Mouse (Mus musculus) fat pad, adult 2 months (tissue): ENCODE measurements around the gene Sorcs2.
A peak's percentile ranks its signal among the peaks of the same experiment; 100 is the strongest.

Source experiments
- DNase-seq: peaks from one replicate; pipeline ENCODE4 v3.0.0-alpha.2; 2011; ENCODE audit warnings: low read depth, low spot score; ENCODE audit errors: extremely low read depth

Gene Sorcs2

DNA sequence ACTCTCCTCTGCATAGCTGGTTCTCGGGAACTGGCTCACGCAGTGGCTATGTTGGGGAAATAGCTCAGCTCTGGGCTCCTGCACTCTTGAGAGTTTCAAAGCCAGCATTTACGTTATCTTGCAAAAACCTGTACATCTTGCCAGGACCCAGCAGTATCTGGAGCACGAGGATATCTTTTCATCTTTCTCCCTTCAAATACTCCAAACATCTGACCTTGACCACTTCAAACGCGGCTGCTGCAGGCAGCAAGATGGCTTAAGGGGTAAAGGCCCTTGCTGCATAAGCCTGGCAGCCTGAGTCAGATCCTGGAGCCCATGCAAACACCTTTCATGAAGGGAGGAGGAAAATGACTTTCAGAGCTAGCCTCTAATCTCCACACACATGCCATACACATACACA lies 258.2 kb downstream of the Sorcs2 start:
- DNase-seq = no peak

GRCm38 (mm10) chr5:36135874-36136542 lies 261.9 kb downstream of the Sorcs2 start:
- DNase-seq = no peak

DNA sequence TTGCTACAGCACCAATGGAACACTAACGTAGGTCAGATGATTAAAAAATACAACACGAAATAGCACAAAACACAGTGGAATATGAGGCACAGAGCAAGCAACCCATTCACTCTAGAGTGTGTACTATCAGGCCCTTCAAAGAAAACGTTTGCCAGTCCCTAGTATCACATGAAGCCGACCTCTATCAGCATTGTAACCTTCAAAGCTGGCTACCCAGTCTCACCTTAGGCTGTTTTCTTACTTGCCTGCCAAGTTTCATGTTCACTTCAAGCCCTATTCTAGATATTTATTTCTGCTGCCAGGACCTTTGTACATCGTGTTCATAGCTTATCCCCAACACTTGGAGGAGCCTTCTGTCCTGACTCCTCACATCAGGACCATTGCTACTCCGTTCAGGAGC lies 263.6 kb downstream of the Sorcs2 start:
- peak; percentile 4 for DNase-seq

- DNase-seq = no peak
These were observed 264.0 kb downstream of the Sorcs2 start for GRCm38 (mm10) chr5:36133893-36134292.

GRCm38 (mm10) chr5:36130393-36131011 lies 267.4 kb downstream of the Sorcs2 start:
- DNase-seq = no peak

DNA sequence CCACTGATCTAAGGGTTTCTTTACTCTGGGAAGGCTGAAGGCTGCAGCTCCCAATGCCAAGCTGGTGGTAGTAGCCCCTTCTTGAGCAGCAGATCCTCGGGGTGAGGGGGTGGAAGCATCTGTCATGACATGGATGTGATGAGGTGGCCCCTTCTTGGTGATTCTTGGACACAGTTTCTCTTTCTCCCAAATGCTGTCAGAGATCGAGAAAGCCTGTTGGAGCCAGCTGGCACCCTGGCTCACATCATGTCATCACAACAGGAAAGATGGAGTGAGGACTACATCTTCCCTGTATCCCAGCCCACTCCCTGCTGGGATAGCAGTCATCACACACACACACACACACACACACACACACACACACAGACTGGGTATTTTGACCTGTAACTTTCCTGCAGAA lies 268.3 kb downstream of the Sorcs2 start:
- no peak for DNase-seq

DNA sequence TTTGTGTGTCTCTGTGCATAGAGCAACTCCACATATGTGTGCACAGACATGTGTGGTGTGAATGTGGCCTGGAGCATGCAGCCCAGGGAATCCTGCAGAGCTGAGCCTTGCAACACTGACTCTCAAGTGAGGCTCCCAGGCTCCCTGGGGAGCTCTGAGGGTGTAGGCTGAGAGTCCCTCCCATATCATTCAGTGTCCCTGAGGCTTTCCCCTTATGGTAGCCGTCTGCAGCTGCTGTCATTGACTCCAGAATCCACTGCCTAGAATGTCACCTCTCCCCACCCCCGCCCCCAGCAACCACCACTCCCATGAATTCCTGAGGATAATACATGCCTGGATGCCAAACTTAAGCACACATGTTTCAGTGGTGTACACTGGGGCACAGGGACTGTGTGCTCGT lies 269.4 kb downstream of the Sorcs2 start:
- DNase-seq = no peak

- DNase-seq = no peak
These were observed 272.9 kb downstream of the Sorcs2 start for GRCm38 (mm10) chr5:36124993-36125392.

DNA sequence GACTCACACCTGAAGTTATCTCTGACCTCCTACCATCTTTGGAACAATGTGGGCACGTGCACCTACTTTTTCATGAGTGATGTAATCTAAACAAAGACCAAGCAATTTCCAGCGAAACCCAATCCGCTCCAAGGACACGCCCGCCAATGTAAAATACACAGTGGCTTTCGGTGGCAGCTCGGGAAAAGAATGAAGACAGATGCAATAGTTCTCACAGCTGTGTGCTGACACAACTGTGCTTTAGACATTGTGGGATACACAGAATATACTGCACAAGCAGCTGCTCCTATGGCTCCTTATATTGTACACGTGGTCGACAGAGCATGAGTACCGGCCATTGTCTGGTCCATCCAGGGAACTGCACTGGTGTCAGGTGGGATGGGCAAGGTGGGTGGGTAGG lies 275.0 kb downstream of the Sorcs2 start:
- no peak for DNase-seq

DNA sequence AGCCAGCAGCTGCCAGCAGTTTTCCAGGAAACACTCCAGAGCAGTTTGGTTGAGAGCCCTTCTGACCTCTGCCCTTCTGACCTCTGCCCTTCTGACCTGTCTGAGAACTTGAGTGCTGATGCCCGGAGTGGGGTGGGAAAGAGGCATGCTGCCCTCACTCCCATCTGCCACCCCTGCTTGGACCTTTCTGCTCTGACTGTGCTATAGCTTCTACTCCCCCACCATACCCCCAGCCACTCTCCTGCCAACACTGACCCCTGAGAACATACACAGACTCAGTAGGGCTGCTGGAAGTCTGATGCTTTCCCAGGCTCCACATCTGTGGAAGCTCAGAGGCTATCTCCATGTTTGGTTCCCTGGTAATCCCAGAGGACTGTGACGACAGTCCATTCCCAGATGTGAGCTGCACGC lies 277.0 kb downstream of the Sorcs2 start:
- DNase-seq = no peak

GRCm38 (mm10) chr5:36118061-36118460 lies 279.9 kb downstream of the Sorcs2 start:
- DNase-seq = no peak

DNA sequence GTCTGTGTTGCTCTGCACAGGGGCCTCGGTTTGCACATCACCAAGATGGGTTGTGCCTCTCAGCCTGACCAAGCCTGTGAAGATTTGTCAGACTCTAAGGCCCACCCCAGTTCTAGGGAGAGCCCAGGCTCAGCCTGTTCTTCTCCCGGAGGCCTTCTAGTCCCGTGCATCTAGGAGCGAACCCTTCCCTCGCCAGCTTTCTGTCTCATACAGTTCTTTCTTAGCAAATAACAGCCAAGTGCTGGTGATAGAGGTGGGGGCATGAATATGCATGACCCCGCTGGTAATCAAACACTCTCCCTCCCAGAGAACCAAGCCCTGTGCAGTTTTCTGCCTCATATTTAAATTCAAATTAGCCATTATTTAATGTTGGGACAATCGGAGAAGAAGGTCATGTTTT lies 282.4 kb downstream of the Sorcs2 start:
- DNase-seq = no peak

DNA sequence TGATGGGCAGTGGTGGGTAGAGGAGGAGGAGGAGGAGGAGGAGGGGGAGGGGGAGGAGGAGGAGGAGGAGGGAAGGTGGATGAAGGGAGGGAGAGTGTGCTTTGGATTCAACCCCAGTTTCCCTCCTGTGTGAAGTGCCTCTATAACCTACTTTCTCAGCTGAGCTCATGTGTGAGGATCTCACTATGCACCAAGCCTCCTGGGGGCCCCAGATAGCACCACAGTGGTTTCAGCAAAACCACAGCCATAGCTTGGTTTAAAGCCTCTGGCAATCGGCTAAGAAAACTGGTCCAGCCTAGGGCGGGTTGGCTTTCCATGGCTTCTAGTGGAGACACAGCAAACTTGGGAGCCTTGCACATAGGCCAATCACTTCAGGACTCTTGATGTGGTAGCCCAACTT lies 284.2 kb downstream of the Sorcs2 start:
- DNase-seq = no peak

- DNase-seq = no peak
These were observed 285.2 kb downstream of the Sorcs2 start for GRCm38 (mm10) chr5:36112696-36113095.

- DNase-seq = peak; percentile 2
These were observed 286.4 kb downstream of the Sorcs2 start for GRCm38 (mm10) chr5:36111516-36111915.

DNA sequence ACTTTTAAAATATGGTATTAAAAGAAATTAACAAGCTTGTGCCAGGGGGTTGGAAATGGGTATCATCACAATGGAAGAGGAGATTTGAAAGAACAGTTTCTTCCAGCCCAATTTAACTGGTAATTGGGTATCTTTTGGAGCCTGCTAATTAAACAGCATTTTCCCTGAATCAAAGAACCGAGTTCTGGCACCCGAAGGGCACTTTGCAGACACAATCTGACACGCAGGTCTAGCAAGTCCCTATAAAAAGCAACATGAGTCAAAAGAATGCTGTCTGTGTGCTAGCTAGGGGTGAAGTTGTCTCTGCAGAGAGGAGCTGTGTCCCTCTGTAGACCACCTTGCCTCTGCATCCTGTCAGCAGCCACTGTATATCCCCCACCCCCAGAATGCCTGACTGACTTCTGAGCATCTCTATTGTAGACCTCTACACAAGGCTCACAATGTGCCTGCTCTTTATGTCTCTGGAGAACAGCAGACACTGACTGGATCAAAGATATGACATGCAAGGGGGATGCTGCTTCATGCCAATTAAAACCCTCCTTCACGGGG lies 289.5 kb downstream of the Sorcs2 start:
- no peak for DNase-seq

GRCm38 (mm10) chr5:36103483-36103882 lies 294.5 kb downstream of the Sorcs2 start:
- no peak for DNase-seq

- no peak for DNase-seq
These were observed 296.8 kb downstream of the Sorcs2 start for GRCm38 (mm10) chr5:36101129-36101528.

- DNase-seq = no peak
These were observed 297.5 kb downstream of the Sorcs2 start for GRCm38 (mm10) chr5:36100488-36100887.

GRCm38 (mm10) chr5:36099662-36100061 lies 298.3 kb downstream of the Sorcs2 start:
- no peak for DNase-seq

GRCm38 (mm10) chr5:36096046-36096445 lies 301.9 kb downstream of the Sorcs2 start:
- DNase-seq = no peak

DNA sequence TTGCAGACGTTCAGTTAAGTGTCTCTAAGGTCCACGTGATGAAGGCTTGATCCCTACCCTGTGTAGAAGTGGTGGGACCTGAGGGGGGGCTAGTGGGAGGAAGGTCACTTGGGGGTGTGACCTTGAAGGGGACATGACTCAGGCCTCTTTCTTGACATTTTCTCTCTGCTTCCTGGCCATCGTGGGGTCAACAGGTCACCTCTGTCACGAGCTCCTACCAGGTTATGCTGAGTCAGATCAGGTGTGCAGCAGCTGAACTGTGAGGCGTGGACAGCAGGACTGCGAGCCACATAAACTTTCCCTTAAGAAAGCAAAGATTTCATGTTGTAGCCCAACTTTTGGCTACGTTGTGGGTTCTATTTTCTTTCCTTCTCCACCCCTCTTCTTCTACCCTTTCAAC lies 307.9 kb downstream of the Sorcs2 start:
- DNase-seq = no peak

DNA sequence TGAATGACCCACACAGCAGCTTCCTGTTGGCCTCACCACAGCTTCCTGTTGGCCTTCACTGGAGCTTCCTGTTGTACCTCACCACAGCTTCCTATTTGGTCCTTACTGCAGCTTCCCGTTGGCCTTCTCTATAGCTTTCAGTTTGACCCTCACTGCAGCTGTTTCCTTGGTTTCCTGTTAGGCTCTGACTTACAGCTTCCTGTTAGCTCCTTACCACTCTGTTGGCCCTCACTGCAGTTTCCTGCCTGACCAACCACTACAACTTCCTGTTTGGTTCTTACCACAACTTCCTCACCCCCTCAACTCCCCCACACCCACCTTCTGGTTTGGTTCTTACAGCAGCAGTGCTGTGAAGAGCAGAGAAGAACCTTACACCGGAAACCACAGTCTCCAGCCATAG lies 308.7 kb downstream of the Sorcs2 start:
- DNase-seq = no peak
